Mouse (Mus musculus) adrenal gland, postnatal 0 days (tissue): ENCODE results near the gene Gm14124. TPM values are rescaled to one million over a fixed set of nuclear protein-coding genes. Genes with fewer than 3 reads are reported as not detected.

ENCODE experiments used
- polyA plus RNA-seq: library from polyadenylated mRNA; unstranded; fragments of >200 nt; fragmentation: Nextera tagmentation; extraction: Ambion mirVana; gene quantifications from 2 replicates; pipeline ENCODE4 v1.2.1, GENCODE M21; 2015

Gene Gm14124
- 0.09 TPM in 1 of 2 replicates, not detected in the other for polyA plus RNA-seq

GRCm38 (mm10) chr2:150257291-150257690 is at the start of gene Gm14124:
Gm14124 (plus strand) TSS chr2:150257517.

GRCm38 (mm10) chr2:150217600-150218362 is 39.5 kb upstream of the Gm14124 start, which contains the start of gene Zfp937:
Zfp937 (plus strand) TSS chr2:150218073.

GRCm38 (mm10) chr2:150255491-150255890 is 1.8 kb upstream of the Gm14124 start, which contains the start of gene Gm21994:
Gm21994 (minus strand) TSS chr2:150255591.

Other genes with a start within 250 kb of the Gm14124 start
- 9.6 and 11.3 TPM in 2 replicates for gene Zfp120, start 120.8 kb upstream of the Gm14124 start, polyA plus RNA-seq
- gene Gm10770, start 77.8 kb upstream of the Gm14124 start, polyA plus RNA-seq: not detected in 2 replicates
- gene Gm14139, start 75.8 kb upstream of the Gm14124 start, polyA plus RNA-seq: 0.18 and 0.57 TPM in 2 replicates
- gene Zfp937, start 39.4 kb upstream of the Gm14124 start, polyA plus RNA-seq: 7.4 and 9.5 TPM in 2 replicates
- 4.1 and 4.4 TPM in 2 replicates for gene Gm21994, start 1.9 kb upstream of the Gm14124 start, polyA plus RNA-seq
- 2.8 and 4.8 TPM in 2 replicates for gene Gm10130, start 66.2 kb downstream of the Gm14124 start, polyA plus RNA-seq
- gene 3300002I08Rik, start 105.2 kb downstream of the Gm14124 start, polyA plus RNA-seq: 6.6 and 8.4 TPM in 2 replicates
- gene Zfp442, start 194.0 kb downstream of the Gm14124 start, polyA plus RNA-seq: 3.3 and 4.1 TPM in 2 replicates
- 0.46 and 0.49 TPM in 2 replicates for gene Zfp345, start 227.6 kb downstream of the Gm14124 start, polyA plus RNA-seq